Mouse (Mus musculus) layer of hippocampus, adult 11-12 months (tissue): ENCODE measurements around the gene Lrrc20.

Experiments
- DNase-seq: peaks from one replicate; pipeline ENCODE4 v3.0.0; 2022; ENCODE audit warnings: low spot score

The Lrrc20 gene

DNA sequence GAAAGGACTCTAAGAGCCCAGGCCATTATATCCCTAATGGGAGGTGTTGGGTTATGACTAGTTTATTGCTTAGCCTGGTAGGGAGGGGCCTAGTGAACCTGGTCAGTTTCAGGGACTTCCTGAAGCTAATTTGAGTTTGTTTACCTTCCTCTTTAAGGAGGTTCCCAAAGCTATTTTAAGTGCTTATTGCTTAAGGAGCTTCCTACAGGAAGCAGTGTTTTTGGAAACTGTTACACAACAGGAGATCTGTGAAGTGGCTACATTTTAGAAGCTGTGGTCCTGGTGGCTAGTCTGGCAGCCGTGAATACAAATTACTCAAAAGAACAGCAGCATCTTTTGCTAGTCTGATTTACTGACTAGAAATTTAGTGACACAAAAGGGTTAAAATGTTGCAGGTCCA lies 1.3 kb upstream of the Lrrc20 start:
- no peak for DNase-seq

DNA sequence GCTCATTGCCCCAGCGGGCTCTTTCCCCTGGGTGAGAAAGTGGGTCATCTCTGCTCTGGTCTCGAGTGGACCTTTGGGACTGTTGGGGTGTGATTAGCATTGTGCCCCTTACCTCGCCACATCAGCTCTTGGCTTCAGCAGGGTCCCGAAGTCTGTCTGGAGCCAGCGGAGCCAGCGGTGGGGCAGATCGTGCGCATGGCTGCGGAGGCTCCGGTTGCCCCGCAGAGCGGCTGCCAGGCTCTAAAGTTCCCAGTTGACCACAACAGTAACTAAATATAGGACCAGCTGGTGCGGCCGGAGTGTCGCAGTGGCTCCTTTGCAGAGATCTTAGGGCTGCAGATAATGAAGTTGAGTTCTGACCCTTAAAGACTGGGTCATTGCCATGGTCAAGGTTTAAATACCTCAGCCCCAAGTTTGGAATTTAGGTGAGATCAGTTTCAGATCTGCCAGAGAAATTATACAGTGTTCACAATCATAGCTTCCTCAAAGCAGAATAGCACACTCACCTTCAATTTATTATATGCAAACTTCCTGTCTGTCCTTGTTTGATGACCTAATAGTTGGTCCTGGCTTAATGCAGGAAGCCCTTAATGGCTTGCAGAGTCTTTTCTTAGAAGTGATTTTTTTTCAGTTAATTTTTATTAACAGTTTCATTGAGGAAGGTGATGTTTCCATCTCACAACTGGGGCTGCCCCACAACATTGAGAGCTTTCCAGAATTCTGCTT lies 1.0 kb downstream of the Lrrc20 start:
- DNase-seq: no peak

DNA sequence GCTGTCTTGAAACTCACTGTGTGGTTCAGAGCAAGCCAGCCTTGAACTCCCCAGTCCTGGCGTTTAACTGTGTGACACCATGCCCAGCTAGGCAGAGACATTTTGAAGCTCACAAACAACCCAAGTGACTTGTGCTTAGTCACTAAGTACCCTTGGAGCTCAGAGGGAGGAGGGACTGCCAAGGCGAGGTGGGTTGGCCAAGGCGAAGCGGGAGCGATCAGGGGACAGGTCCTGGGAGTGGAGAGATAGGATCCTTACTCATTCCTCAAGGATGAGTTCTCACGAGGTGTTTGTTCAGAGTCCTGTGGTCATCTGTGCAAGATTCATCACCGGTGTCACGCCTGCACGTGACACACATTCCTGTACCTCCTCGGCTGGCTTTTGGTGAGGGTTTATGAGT lies 3.9 kb downstream of the Lrrc20 start:
- no peak for DNase-seq

DNA sequence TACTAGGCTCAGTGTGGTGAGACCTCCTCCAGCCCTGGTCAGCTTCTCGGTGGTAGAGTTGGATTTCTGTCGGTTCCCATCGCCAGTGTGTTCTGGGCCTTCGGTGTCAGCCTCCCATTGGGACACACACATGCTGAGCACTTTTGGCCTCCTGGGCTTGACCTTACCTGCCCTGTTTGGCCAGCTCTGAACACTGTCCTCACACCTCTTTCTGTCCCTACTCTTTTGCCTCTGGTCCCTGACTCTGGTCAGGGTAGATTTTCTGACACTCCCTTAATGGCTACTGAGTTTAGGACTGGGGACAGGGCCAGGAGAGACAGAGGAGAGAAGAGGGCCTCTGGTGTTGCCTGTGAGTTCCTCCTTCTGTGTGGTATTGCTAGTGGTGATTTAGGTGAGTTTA lies 4.3 kb downstream of the Lrrc20 start:
- DNase-seq: no peak

DNA sequence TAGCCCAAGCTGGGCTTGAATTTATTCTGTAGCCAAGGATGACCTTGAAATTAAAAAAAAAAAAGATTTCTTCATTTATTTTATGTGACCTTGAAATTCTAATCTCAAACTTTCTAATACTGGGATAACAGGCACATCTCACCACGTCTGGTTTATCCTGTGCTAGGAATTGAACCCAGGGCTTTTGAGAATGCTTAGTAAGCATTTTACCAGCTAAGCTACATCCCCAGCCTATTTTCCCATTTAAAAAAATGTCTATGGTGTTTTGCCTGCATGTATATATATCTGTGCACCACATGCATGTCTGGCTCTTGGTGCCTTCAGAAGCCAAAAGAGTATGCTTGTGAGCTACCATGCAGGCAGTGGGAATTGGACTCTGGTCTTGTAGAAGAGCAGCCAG lies 4.9 kb downstream of the Lrrc20 start:
- DNase-seq: no peak

DNA sequence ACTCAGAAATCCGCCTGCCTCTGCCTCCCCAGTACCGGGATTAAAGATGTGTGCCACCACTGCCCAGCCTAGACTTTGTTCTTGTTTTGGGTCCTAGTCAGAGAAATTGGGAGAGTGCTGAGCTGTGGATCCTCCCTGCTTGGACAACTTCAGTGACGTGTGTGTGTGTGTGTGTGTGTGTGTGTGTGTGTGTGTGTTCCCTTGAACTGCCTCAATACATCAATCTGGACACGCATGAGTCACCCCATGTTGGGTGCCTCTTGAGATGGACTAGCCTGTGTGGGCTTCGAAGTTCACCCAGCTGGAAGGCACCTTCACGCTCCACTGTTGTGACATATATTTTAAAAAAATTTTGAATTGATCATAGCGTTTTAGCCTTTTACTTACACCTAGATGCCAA lies 7.2 kb downstream of the Lrrc20 start:
- DNase-seq: no peak

DNA sequence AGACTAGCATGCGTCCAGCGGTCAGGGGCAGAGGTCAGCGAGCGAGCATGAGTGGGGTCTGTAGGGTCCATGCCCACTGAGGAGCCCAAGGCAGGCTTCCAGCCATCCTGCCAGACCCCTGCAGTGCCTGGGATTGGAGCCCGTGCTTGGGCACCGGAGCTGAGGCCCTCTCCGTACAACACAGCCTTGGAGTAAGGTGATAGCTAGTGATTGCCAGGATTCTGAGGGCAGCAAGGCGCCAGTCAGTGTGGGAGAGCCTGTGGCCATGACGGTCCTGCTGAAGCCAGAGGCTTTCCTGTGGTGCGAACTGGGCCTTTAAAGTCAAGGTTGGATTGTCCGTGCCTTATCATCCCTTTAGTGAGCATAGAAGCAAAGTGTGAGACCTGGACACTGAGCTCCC lies 9.2 kb downstream of the Lrrc20 start:
- no peak for DNase-seq

DNA sequence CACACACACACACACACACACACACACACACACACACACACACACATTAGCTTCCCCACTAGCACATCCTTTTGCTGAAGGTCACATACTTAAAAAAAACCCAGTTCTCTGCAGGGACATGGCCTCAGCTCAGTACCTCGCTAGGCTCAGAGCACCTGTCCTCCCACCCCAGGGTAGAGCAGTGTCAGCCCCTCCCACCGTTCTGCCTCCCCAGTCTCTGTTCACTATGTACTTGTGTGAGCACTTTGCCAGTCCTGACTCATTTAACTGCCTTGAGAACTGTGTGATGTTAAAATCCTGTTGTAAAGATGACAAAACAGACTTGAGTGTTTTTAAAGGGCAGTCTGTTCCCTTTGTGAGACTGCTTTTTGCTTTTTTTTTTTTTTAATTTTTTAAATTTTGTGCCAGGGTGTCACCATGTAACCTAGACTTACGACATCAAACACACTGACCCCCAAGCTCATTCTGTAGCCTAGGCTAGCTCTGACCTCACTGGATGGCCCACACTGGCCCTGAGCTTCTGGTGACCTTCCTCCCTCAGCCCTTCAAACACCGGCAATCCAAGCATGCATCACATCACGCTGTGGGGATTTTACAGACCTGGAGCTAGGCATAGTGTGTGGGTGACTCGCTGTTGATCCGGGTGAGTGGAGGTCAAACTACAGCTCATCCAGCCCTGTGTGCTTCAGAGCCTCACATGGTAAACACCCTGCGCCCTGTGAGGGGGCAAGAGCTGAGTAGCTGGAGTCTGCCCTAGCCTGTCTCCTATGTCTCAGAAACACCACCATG lies 11.1 kb downstream of the Lrrc20 start:
- no peak for DNase-seq

DNA sequence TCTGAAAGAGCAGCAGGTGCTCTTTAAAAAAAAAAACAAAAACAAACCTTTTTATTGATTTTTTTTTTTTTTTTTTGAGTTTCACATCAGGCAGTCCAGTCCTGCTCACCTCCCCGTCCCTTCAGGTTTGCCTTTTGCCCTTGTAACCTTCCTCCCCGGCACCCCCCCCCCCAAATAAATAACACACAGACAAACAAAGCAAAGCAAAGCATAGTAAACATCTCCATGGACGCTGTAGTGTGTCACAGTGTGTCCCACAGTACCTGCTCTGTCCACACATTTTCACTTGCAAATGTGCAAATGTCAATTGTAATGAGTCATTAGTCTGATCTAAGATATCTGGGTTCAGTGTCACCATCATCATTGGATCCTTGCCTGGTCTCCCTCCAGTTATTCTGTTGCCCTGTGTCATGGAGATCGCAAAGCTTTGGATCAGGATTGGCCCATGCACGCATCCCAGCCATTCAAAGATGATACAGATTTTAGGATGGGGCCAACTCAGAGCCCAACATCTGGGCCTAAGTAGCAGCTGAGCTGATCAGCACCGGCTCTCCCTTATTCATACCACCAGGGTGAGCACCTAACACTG lies 13.0 kb downstream of the Lrrc20 start:
- no peak for DNase-seq

DNA sequence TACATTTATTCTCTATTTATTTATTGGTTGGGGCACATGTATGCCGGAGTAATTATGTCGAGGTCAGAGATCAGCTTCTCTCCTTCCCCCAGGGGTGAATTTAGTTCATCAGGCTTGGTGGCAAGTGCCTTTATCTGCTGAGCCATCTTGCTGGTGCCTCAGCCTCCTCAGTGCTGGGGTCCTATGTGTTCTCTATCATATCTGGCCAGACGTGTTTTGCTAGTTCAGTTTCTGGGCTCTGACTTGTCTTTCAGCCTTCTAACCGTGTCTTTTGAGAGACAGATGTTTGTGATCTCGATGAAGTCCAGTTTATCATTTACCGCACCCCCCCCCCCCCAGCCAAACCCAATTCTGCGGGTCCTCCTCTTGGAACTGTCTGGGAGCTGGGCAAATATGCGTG lies 16.0 kb downstream of the Lrrc20 start:
- DNase-seq: no peak

DNA sequence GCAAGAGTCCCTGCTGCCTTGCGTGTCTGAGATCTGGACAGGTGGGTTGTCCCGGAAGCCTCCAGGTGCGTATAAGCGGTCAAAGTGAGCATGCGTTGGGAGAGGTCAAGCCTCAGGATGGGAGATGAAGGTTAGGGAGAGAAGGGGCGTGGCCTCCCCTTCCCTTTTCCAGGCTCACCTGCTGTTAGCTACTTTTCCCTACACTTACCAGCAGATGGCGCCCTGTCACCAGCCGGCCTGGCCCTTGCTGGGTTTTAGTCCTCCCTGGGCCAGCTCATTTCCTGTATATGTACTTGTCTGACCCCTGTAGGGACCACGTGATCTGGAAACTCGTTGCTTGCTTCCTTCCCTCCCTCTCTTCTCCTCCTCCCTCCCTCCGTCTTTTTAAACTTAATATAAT lies 16.4 kb downstream of the Lrrc20 start:
- DNase-seq: peak; percentile 72

DNA sequence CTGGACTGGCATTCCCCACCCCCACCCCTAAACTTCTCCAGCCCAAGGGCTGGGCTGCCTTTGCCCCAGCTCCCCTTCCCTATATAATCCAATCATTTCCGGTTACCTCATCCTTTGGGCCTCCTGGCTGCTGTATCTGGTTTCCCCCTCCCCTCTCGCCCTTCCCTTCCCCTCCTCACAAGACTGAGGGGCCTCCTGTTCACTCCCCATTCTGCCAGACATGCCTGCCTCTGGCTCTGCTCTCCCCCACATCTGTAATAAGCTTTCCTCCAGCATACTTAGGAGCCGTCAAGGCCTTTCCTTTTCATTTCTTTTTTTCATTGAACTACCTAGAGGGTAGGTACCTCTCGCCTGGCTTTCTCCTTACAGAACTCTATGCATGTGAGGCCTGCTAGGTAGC lies 19.9 kb downstream of the Lrrc20 start:
- DNase-seq: no peak

DNA sequence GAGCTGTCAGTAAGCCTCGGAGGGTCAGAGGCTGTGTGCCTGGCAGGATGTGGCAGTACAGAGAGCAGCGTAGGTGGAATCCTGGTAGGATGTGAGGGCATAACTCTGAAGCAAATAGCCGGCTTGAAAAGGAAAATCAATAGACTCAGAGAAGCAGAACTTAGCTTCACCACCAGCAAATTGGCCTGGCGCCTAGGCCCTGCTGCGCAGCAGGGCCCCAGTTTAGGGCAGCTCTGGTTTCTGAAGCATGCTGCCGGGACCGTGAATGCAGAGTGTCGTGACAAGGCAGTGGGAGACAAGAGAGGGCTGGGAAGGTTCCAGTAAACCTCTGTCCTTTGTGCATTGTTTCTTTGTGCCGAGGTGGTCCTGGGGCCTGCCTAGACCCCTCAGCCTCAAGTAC lies 20.6 kb downstream of the Lrrc20 start:
- DNase-seq: no peak

DNA sequence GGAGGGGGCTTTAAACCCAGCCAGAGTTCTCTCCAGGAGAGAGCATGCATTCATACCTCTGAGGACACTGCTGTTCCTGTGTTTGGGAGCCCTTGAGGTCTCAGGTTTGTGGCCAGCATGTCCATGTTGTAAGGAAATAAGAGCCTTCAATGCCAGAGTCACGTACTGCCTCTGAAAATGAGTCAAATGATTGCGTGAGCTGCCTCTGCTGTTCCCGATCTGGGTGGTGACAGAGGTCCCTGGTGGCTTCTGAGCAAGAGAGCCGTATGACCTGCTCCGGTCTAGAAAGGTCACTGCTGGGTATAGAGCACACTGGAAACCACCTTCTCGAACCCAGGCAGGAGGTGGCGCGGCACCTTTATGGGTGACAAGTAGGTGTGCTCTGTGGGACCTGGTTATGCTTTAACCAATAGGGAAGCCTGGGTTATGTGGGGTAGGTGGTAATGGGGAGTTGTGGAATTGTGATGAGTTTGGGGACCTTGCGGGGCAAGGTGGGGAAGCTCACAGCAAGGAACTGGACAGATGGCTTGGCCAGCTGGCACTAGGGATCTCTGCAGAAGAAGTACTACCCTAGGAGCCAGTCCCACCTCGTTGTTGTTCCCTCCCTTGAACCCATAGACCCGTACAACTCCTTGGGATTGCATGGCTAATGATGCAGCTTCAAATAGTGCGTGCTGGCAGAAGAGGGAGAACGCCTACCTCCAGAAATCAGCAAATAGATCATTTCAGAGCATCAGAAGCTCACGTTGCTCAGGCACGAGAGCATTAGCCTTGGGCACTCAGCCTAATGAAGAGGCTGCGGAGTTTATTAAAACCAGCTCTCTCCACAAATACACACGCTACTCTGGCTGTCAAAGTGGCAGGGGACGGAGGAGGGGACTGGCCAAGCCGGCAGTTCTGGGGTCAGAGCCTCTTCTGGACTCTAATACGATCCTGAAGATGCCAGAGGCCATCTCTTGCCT lies 24.2 kb downstream of the Lrrc20 start:
- DNase-seq: peak; percentile 44

DNA sequence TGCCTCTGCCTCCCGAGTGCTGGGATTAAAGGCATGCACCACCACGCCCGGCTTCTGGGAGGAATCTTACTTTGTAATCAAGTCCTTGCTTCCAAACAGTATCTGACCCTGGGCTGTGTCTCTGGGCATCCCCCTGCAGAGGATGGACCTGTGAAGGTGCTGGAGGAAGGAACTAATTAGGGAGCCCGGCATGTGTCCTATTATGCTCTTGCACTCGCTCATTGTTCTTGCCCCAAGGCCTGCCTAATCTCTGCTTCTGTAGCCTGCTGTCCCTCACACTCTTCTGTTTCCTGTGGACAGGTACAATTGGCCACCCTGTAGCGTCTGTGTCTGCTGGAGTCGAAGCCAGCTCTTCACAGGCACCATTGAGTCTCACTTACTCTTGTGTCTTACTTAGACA lies 25.2 kb downstream of the Lrrc20 start:
- no peak for DNase-seq

DNA sequence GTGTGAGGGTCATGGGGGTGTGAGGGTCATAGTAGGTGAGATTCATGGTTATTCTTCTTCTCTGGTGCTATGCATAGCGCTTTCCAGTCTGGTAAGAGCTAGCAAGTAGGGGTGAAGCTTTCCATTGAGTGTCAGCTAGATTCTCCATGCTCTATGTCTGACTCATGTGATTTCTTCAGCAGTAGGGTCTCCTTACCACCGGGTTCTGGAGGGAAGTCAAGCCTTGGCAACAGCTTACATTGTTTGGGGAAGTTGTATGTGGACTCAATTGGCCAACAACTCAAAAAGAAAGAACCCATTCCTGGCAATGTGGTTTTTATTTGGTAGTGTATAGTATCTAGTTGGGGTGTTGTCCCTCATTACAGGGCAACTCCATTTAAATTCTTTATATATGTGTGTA lies 28.5 kb downstream of the Lrrc20 start:
- DNase-seq: no peak

DNA sequence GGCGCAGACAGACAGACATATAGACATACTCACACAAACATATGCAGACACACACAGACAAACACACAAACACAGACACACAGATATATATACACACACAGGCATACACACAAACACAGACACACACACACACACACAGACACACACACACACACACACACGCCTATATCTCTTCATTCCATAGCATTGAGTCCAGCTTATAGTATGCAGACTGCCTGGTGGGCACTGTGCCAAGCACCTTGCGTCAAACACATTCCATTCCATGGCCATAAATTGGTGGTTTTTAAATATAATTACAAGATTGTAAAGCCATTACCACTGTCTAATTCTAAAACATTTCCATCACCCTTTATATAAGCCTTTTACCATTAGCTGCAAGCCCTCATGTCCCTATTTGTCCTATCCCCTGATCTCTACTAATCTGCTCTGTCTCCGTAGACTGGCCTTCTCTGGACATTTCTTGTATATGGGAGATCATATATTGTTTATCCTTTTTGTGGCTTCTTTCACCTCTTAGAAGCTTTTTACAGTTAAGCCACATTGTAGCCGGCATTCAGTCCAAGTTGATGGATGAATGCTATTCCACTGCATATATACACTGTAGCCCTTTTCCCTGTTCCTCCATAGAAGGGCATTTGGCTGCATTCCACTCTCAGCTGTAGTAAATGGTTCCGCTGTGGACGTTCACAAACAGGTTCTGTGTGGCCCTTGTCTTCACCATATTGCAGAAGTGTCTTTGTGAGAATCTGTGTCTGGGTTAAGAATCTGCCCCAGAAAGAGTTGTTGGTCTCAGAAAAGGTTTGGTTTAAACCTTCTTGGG lies 31.0 kb downstream of the Lrrc20 start:
- DNase-seq: no peak

DNA sequence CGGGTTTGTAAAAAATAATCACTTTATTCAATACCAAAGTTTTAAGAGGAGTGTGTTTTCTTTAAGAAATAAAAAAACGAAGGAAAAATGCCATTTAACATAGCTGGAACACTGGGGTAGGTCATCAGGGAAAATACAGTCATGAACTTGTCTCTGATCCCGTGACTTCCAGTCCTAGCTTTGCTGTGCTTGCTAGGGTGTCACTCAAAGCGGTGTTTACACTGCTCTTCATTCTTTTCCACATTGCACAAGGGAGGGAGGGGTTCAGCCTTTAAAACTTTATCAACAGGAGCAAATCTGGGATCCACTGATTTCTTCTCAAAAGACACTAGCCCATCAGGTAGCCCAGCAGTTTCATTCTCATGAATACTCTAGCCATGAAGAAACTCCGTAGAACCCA lies 34.3 kb downstream of the Lrrc20 start:
- no peak for DNase-seq

DNA sequence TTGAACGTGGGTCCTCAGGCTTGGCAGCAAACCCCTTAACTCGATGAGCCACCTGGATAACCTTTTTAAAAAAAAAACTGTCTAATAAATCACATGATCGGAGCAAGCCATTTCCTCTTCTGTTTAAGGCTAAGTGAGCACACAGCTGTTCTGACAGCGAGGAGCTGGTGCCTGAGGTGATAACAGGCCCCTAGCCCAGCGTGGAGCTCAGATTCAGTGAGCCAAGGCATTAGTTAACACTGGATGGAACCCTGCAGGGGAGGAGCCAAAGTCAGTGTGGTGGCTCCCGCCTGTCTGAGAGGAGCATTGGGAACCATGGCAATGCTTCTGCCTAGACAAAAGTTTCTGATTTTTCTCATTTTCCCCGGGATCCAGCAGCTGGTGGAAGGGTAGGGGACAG lies 35.2 kb downstream of the Lrrc20 start:
- DNase-seq: no peak

DNA sequence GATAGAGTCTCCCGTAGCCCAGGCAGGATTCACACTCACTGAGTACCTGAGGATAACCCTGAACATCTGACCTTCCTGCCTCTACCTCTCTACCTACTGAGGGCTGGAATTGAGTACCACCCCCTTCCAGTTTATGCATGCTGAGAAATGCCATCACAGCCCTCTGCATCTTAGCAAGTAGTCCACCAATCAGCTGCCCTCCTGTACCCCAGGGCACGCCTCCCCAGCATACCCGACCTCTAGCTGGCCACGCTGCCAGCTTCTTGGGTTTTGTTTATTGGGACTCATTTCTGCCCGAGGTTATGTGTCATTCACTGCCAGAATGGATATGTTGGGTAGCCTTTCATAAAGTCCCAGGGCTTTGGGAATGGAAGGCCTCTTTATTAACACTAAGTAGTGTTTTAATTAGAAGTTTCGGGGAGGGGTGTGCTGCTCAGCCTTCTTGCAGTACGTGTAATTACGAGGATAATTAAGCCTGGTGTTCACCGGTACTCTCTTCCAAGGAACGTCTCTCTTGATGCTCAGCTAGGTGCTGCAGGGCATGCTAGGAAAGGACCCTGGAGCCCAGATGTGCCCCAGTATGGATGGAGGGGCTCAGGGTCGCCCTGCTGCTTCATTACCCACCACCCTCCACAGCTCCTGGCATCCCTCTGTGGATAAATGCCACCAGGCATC lies 36.8 kb downstream of the Lrrc20 start:
- no peak for DNase-seq

DNA sequence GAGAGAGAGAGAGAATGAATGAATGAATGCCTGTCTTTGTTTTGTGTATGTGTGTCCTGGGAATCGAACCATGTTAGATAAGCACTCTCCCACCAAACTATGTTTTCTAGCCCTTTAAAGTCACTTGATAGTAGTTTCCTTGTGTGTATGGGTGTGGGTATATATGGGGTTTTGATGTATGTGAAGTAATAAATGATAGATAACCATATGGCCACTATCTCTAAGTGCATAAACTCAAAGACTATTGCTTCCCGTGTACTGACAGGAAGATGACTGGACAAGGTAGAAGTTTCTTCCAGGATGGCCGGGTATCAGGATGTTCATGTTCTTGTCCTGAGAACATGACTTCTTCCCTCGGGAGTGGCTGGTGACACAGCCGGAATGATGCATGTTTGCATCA lies 41.3 kb downstream of the Lrrc20 start:
- no peak for DNase-seq
